Comparison of ENCODE assay signal across 8 mouse cellular contexts in genomic region chr9:99243895-99244293, GRCm38 (mm10). TPM values are rescaled to one million over a fixed set of nuclear protein-coding genes. Genes with fewer than 3 reads are reported as not detected.
DNase-seq lines count a peak whose midpoint lies in the region; ATAC-seq lines count a peak whose summit lies in the region.

No protein-coding gene starts in this region.

- DNase-seq in kidney, postnatal 25 days: no peak
- peak; percentile 55 for DNase-seq in R1 (ENCODE audit: low read depth, low spot score)
- DNase-seq in natural killer cell, adult 2 months (ENCODE audit: low spot score in 2 of 2): no peak
- no peak for DNase-seq in cerebellum, adult 11-12 months

- H3K27me3 ChIP-seq in kidney, embryonic 15.5 days: no peaks in the 10 kb centered on the region
- H3K27me3 ChIP-seq in forebrain, embryonic 16.5 days (replicated peaks; ENCODE audit: control insufficient read depth, insufficient read depth, low read length): no peaks in the 10 kb centered on the region
- H3K27me3 ChIP-seq in liver, embryonic 15.5 days: no peaks in the 10 kb centered on the region

- no peak for ATAC-seq in kidney, embryonic 15.5 days (replicated peaks; ENCODE audit: low FRiP score)
- peak; percentile 3; the same call in 1 of the 2 replicates for ATAC-seq in forebrain, embryonic 16.5 days
- ATAC-seq in liver, embryonic 15.5 days (ENCODE audit: insufficient read depth): no peak
- ATAC-seq in frontal cortex, adult (ENCODE audit: low TSS enrichment): no peak

- no peaks in the 10 kb centered on the region for H3K9me3 ChIP-seq in kidney, embryonic 15.5 days (replicated peaks)
- H3K9me3 ChIP-seq in forebrain, embryonic 16.5 days (ENCODE audit: control insufficient read depth, low read length): no peaks in the 10 kb centered on the region
- no peaks in the 10 kb centered on the region for H3K9me3 ChIP-seq in liver, embryonic 15.5 days (replicated peaks)

- H3K27ac ChIP-seq in kidney, embryonic 15.5 days: peak overlapping the region; percentile 80
- H3K27ac ChIP-seq in forebrain, embryonic 16.5 days (ENCODE audit: low read length): peak overlapping the region; percentile 86
- peak overlapping the region; percentile 99 for H3K27ac ChIP-seq in liver, embryonic 15.5 days (replicated peaks)

- peaks cover 13% of the 10 kb centered on the region for H3K4me1 ChIP-seq in kidney, embryonic 15.5 days
- peaks cover 16% of the 10 kb centered on the region for H3K4me1 ChIP-seq in forebrain, embryonic 16.5 days (replicated peaks; ENCODE audit: control insufficient read depth, insufficient read depth, low read length)
- H3K4me1 ChIP-seq in liver, embryonic 15.5 days (replicated peaks): peaks cover 61% of the 10 kb centered on the region

- H3K4me3 ChIP-seq in kidney, embryonic 15.5 days (replicated peaks): peak overlapping the region; percentile 88
- H3K4me3 ChIP-seq in forebrain, embryonic 16.5 days (replicated peaks; ENCODE audit: low read length): peak overlapping the region; percentile 98
- peak overlapping the region; percentile 87 for H3K4me3 ChIP-seq in liver, embryonic 15.5 days (replicated peaks)

- 0 out of 2 replicates have a peak, but pooled peaks cover 8% of the 10 kb centered on the region for H3K36me3 ChIP-seq in kidney, embryonic 15.5 days
- H3K36me3 ChIP-seq in forebrain, embryonic 16.5 days (ENCODE audit: control insufficient read depth, insufficient read depth): no peaks in the 10 kb centered on the region; the same call in 1 of the 2 replicates
- peaks cover 25% of the 10 kb centered on the region for H3K36me3 ChIP-seq in liver, embryonic 15.5 days (replicated peaks)

- peak overlapping the region; percentile 81 for H3K9ac ChIP-seq in kidney, embryonic 15.5 days
- H3K9ac ChIP-seq in forebrain, embryonic 16.5 days (replicated peaks; ENCODE audit: low read depth, low read length): peak overlapping the region; percentile 90
- H3K9ac ChIP-seq in liver, embryonic 15.5 days: peak overlapping the region; percentile 73

- 3% methylated on average over 10 of the region's 10 CpGs for WGBS in kidney, embryonic 15.5 days
- under 1% methylated on average over 10 of the region's 10 CpGs for WGBS in forebrain, embryonic 16.5 days
- WGBS in liver, embryonic 15.5 days (ENCODE audit: insufficient replicate concordance): 3% methylated on average over 10 of the region's 10 CpGs

- H3K4me2 ChIP-seq in kidney, embryonic 15.5 days: peak overlapping the region; percentile 68
- peak overlapping the region; percentile 70 for H3K4me2 ChIP-seq in forebrain, embryonic 16.5 days (ENCODE audit: low read length)
- peak overlapping the region; percentile 87 for H3K4me2 ChIP-seq in liver, embryonic 15.5 days

RNA-seq across cellular contexts. Expression of gene Cep70, which starts 0.7 kb away (rescaled TPM):
- polyA plus RNA-seq in kidney, embryonic 15.5 days (2015; fragmentation: Nextera tagmentation; extraction: Ambion mirVana): 25.8 and 28.1 TPM in 2 replicates
- 81.5 and 84.4 TPM in 2 replicates for polyA plus RNA-seq in forebrain, embryonic 16.5 days (2015; fragmentation: Nextera tagmentation; extraction: Ambion mirVana)
- polyA plus RNA-seq in liver, embryonic 15.5 days (2015; fragmentation: Nextera tagmentation; extraction: Ambion mirVana): 21.1 and 25.0 TPM in 2 replicates

RNA-seq across cellular contexts. Expression of gene Faiml, which starts 6.9 kb away (rescaled TPM):
- polyA plus RNA-seq in kidney, embryonic 15.5 days (2015; fragmentation: Nextera tagmentation; extraction: Ambion mirVana): not detected in 2 replicates
- polyA plus RNA-seq in forebrain, embryonic 16.5 days (2015; fragmentation: Nextera tagmentation; extraction: Ambion mirVana): not detected in 2 replicates
- polyA plus RNA-seq in liver, embryonic 15.5 days (2015; fragmentation: Nextera tagmentation; extraction: Ambion mirVana): not detected in 2 replicates
